Mouse (Mus musculus): ENCODE measurements at regions not wholly inside any gene's neighbourhood (a gene's known extent, or its start where the extent isn't known, plus 50 kb on each side); places are given as distances from the start of the nearest gene placed in this dataset.

DNA sequence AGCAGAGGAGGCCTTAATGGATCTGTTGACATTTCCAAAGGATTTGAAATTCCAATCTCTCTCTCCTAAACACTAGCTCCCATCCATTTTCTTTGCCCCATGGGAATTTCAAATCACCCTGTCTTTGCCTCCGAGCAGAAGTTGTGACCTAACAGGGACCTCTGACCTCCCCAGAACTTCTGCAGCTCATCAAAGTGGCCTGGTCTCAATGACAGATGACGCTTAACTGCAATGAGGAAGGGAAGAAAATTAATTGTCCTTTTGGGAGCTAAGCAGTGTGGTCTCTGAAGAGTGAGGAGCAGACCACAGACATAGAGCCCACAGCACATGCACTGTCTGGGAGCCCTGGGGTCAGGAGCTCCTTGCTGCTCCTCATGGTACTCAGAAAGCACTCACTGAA is 155.3 kb downstream of the Tox3 start:
- DNase-seq (ENCODE audit: low spot score in 2 of 2), result no peak

DNA sequence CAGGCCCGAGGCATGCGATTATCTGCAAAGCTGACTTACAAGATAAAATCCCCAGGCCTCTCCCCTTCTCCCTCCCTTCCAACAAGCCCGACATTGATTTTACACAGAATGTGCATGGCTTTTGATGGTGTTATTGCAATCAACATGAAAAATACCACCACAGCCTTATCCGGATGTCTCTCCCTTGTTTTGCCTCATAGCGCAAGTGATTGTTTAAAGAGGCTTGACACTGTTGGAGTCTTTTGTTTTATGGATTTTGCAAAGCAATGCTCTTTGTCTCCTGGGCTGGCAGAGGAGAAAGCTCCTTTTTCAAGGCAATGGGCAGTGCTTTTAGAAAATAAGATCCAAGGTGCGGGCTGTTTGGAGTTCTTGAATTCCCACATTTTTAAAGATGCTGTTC is 165.3 kb downstream of the Tox3 start:
- no peak for DNase-seq (ENCODE audit: low spot score in 2 of 2)

DNA sequence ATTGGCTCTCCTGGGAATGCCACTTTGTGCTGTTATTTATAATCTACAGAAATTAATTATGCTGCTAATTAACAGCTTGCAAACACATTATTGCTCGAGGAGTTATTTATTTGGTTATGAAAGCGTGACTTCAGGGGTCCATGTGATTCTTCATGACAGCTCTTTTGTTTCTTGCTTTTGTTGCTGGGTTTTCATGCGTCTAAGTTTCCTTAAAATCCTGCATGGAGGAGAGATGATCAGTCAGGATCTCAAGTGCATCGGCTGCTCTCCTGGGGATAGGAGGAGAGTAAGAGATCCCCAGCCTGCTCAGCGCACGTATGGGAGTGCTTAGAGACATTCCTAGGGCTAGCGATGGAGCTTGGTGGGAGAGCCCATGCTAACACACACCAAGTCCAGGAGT is 171.4 kb downstream of the Tox3 start:
- DNase-seq (ENCODE audit: low spot score in 2 of 2), result no peak

DNA sequence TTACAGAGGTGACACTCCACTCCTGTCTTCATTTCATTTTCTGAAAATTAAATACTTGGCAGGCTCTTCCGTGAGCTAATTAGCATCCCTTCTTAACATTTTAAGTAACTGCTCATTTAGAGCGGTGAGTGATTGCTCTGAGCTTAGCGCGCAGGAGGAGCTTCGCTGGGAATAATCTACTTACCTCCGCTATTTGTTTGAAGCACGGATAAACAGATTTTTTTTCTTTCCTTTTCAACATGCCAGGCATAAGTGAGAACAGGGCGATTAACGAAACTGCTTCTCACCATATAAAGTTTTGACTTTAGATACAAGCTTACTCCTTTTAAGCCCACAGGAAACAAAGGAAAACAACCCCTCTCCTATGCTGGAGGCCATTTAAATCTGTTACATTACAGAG is 171.8 kb downstream of the Tox3 start:
- DNase-seq (ENCODE audit: low spot score in 2 of 2), result no peak

DNA sequence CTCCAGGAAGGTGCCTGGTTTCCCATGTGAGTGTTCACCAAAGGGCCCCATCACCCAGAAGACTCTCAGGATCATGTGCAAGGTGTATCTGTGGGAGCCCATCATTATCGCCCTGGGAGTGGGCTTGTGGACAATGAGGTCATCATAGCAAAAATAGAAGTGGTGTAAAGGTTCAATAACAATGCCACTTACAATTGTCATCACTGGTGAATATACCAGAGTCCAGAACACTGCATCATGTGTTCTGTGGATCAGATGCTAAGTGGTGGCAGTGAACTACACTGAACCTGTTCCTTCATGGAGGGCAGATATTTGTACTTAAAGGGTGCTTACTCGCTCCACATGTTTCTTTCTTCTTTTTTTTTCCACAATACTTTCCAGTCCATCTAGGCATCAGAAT is 181.5 kb downstream of the Tox3 start:
- no peak for DNase-seq (ENCODE audit: low spot score in 2 of 2)

DNA sequence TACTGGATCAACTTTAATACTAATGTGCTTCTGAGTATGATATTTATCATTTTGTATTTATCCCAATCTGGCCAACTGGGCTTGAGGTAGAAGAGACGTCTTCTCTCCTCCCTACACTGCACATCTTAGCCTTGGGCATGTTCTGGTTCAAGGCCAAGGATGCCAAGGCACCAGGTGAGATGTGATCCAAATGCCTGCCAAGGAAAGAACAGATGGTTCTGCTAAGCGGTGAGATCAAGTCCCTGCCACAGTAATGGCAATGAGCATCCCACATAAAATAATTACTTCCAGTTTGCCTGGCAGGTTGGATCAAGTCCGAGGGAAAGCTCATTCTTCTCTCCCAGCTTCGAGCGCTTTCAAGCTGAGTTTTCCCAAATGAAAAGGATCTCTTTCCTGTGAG is 196.7 kb downstream of the Tox3 start:
- no peak for DNase-seq (ENCODE audit: low spot score in 2 of 2)

DNA sequence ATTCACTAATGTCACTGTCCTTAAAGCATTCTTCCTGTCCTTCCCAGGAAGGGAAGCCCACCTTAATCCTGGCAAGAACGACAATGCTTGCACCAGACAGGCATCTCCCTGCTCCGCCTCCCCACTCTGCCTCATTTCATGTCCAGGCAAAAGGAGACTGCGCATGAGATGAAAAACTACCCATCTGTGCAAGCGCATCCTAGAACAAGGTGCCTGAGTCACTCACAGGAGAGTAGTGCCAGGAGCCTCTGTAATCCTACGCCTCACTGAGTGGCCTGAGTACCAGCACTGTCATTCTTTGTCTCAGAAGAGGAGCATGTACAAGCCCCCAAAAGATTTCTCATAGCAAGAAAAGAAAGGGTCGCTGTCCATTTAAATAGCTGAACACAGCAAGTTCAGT is 198.2 kb downstream of the Tox3 start:
- DNase-seq (ENCODE audit: low spot score in 2 of 2), result no peak

DNA sequence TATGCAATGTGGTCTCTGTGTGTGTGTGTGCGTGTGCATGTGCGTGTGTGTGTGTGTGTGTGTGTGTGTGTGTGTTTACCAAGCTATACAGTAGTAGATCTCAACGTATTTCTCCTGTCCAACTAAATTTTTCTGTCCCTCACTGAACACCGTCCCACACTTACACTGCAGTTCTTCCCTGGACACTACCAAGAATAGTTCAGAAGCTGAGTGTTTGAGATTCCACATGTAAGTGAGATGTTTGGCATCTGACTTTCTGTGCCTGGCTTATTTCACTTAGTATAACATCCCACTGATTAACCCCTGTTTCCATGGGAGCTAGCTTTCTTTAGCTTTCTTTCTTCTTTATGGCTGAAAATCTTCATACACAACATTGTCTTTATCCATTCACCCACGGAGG is 213.5 kb downstream of the Tox3 start:
- no peak for DNase-seq (ENCODE audit: low spot score in 2 of 2)

DNA sequence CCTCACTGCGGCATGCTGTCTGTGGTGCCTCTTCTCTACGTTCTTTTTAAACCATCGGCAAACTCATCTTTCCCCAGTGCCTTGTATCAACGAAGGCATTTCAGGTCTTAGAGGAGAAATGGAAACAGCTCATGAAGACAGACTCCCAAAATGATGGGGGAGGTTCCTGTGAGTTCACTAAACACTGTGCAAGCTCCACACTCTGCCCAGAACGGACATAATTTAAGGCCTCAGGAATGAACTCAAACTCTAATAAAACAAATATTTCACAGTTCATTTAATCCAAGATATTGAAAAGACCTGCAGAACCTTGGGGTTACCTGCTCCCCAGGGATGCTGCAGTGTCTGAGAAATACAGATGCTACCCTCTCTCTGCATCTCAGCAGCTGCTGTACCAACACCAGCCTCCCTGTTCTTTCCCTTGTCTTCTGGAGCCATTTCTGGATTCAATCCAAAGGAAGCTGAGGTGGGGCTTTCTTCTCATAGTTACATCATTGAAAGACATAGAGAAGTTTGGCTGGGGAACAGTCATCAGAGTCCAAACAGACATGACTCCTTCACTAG is 217.4 kb downstream of the Tox3 start:
- no peak for DNase-seq (ENCODE audit: low spot score in 2 of 2)

DNA sequence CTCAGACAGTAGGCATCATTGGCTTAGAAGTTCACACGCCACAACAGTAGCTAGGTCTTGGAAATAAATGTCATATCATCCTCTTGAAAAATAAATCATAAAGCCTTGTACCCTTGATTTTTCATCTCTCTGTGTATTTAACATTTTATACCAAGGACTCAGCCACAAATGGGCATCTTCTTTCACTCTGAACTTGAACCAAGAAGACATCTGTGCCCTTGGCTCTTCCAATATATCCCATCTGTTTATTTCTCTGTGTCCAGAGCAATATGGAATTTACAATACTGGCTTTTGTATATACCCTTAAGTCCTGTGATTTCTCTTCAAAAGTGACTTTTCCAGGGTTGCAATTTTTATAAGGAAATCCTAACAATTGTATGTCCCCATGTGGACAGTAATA is 222.7 kb downstream of the Tox3 start:
- no peak for DNase-seq (ENCODE audit: low spot score in 2 of 2)

DNA sequence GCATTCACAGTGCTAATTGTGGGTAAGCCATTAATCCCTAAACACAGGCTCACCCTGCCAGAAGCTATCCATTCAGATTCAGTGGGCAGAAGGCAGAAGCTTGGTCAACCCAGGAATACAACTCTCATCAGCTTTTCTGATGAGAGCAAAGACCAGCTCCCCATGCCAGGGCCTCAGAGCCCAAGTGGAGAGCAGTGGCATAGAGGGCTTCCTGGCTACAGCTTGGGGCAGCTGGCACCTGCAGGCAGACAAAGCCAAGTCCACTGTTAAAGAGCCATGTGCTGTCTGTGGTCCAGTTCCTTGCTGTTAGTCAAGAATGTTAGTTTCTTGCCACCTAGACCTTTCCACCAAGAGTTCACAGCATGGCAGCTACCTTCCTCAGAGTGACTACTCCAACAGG is 225.0 kb downstream of the Tox3 start:
- no peak for DNase-seq (ENCODE audit: low spot score in 2 of 2)

DNA sequence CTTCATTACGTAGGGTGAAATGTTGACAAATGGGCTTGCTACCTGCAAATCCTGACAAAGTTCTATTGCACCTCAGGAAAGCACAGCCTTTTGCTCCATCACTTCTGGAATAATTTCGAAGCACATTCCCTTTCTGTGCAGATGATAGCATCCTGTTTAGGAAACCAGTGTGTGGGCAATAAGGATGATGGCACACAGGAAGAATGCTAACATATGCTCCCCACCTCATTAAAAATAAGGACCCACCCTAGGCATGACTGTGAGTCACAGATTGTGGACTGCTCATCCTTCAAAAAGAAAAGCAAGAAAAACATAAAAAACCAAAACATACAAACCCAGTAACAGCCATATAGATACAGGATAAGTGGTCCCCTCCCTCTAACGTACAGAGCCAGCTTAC is 226.2 kb downstream of the Tox3 start:
- DNase-seq (ENCODE audit: low spot score in 2 of 2), result no peak

DNA sequence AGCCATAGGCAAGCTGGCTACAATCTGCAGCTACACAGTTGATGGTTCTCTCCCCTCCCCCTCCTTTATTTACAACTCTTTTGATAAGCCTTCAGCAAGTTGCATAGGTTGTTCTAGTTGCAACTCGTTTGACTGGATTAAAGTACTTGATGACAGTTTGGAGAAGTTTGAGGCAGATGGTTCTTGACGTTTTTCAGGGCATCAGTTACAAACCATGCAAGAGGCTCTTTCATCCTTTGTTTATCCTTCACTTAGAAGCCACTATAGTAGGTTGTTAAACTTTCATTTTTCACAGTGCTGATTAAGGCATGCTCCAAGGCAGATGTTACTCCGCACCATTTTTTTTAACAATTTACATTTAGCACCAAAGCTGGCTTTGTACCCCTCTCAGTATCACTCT is 227.1 kb downstream of the Tox3 start:
- DNase-seq (ENCODE audit: low spot score in 2 of 2), result no peak

DNA sequence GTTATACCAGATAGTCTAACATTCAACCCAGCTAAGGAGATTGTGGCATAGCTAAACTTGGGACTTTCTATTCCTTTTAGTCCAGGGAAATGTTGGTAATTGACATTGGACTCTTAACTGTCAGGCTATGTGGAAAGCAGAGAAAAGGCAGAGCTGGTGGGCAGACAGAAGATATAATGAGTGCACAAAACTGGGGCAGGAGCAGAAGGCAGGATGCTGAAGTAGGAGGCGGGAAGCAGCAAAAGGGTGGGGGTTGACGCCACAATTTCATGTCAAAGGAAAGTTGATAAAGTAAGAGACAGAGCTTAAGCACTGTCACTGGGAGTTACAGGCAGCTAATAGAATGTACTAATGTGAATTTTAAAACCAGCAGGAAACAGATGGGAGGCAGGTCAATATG is 232.7 kb downstream of the Tox3 start:
- DNase-seq (ENCODE audit: low spot score in 2 of 2), result no peak

DNA sequence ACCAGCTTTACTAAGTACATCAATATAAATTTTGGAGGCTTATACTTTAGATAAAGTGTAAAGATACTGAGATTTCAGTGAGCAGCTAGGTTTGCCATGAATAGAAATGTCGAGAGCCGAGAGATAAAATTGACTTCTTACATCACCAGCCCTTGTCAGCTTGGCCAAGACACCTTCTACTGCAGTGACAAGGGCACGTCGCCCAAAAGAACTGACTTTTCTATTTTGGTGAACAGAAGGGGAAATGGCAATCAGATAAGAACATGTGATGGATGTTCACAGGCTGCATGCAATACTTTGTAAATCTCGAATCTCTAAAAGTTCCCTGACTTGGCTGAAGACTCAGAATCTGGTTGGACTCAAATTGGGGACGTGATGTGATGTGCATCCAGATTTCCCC is 247.6 kb downstream of the Tox3 start:
- no peak for DNase-seq (ENCODE audit: low spot score in 2 of 2)

DNA sequence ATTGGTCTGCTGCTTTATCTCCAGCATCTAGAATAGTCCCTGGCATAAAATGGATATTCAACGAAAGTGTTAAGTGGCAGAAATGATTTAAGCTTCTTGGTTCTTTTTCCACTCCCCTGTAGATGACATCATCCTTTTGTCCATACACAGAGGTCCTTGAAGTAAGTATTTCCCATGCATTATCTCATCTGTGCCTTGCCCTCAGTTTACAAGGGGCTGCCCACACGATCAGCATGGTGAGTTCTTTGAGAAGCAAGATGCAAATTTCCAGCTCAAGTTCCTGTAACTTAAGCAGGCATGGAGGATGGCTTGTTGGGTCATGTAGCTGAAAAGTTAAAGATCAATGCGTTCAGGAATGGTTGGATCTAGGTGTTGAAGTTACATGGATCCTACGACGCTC is 265.5 kb downstream of the Tox3 start:
- DNase-seq (ENCODE audit: low spot score in 2 of 2), result no peak

DNA sequence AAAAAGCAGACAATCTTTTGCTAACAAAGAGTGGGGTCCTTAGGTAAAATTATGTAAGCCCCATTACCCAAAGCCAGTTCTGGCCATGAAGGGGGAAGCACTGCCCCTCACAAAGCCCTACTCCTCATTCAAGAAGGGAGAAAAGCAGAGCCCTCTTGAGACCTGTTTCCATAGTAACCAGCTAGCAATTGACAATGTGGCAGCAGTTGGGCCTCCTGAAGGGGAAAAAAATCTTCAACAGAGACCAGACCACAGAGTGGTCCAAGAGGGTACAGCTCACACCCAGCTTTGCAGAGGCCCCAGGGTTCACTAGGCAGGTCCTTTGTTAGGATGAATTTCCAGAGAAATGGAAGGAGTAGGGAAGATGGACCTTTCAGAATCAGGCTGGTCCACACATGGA is 271.8 kb downstream of the Tox3 start:
- no peak for DNase-seq (ENCODE audit: low spot score in 2 of 2)

DNA sequence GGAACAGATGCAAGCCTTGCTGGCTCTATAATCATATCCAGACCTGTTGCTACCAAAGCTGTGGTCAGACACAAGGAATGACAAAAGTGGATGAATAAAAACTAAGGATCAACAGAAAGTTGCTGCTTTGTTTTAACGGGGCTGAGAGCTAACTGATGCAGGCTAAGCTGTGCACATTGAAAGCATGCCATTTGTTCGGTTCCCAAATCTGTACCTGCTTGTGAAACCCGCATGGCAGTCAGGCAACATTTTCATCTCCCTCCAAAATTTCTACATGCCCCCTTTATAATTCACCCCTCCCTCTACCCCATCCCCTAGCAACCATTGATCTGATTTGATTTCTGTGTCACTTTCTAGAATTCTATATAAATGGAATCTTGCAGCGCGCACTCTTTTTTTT is 272.3 kb downstream of the Tox3 start:
- no peak for DNase-seq (ENCODE audit: low spot score in 2 of 2)

DNA sequence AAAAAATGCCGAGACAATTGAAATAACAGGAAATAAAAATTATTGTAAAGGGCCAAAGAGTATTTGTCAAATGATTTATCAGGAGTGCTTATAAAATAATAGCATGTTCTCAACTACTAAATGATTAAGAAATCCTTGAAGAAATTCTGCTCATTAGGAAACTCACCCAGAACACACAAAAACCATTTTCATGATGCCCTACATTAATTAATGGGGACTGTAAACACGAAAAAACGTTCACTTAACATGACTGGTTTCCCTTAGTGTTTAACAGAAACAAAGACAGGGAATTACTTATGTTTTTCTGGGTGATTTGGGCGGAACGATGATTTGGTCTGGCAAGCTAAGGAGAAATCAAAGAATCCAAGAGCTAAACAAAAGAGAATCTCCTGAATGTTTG is 278.1 kb downstream of the Tox3 start:
- DNase-seq (ENCODE audit: low spot score in 2 of 2), result no peak

DNA sequence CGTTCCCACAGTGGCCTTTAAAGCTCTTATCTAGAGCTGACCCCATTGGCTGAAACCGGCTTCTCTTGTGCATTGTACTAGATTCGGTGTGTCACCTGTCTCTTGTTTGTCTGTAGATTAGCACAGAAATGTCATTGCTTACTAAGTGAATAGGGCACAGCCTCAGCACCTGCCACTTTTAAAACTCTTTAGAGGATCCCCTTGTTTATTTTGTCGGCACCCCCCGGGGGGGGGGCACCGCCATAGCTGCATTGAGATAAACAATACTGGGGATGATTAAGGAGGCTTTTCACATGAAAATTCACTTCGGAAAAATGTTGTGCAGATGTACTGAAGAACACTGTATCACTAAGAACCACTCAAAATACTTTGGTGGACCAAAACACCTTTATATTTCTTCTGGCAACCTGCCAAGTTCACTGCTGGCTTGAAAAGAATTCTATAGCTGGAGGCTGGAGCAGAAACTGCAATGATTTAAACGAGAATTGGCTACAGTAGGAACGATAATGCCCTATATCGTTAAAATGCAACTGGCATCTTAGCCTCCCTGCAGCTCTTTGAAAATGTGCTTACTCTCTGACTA is 278.6 kb downstream of the Tox3 start:
- no peak for DNase-seq (ENCODE audit: low spot score in 2 of 2)

DNA sequence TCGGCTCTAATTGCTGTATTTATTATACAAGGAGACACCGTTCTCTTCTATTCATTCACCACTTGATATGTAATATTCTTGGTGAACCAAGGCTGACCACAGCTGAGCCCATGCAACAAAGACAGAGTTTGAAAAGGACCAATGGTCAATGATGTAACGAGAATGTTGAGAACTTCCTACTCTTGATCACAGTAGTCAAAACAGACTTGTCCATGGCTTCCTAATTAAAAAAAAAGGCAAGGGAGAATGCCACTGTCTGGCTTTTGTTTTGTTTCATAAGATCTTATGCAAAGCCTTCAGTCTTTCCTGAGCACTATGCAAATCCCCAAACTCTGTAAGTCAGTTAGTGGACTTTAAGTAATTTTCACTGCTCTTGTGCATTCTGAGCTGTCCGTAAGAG is 279.7 kb downstream of the Tox3 start:
- DNase-seq (ENCODE audit: low spot score in 2 of 2), result no peak

DNA sequence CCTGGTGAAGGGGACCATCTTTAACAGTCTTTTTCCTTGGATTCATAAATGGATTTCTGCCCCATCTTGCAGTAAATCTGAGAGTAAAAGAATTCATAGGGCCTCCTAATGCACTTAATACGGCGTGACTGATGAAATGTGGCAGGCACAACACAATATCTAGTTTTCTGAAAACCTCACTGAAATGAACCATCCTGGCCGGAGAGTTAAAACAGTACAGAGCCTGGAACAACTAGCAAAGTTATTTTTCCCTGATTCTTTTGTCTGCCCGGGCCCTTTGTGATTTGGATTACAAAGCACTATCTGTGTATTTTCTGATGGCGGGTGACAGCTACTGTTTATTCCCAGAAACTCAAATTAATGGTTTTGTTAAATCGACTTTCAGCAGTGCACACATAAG is 283.8 kb downstream of the Tox3 start:
- no peak for DNase-seq (ENCODE audit: low spot score in 2 of 2)

DNA sequence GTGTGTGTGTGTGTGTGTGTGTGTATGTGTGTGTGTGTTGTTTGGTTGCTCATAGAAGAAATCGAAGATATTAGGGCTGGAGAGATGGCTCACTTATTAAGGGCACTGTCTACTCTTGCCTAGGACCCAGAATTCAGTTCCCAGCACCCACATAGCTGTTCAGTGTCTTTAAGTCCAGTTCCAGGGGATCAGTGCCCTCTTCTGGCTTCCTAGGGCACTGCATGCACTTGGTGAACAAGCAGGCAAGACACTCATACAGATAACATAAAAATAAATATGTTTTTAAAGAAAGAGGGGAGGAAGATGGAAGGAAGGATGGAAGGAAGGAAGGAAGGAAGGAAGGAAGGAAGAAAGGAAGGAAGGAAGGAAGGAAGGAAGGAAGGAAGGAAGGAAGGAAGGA is 284.9 kb downstream of the Tox3 start:
- no peak for DNase-seq (ENCODE audit: low spot score in 2 of 2)

DNA sequence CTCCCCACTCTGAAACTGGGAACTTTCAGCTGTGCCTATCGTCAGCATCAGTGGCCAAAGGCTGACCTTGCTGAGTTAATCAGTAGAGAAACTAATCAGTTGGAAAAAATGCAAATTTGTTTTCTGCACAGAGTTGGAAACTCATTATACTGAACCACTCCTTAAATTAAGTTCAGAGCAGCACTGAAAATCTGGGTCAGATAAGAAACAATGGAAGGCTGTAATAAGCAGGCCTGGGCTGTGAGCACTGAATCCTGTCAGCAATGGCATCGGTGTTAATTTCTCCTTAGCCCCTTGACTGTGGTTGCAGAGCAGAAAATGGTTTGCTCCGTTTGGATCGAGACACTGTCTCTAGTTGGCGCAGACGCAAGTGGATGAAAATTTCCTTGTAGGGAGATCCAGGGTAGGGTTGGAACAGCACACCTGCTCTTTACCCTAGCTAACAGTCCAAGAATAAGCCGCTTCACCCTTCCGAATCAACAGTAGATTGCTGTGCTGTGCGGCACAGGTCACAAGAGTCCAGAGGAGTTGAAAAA is 289.4 kb downstream of the Tox3 start:
- DNase-seq (ENCODE audit: low spot score in 2 of 2), result no peak
